Mouse (Mus musculus) forebrain, embryonic 15.5 days (tissue): ENCODE results near the gene Ssr1. TPM values are rescaled to one million over a fixed set of nuclear protein-coding genes. Genes with fewer than 3 reads are reported as not detected.

Source experiments
- ATAC-seq: fragments of 200-750 bp; cut with Nextera tagmentation; replicated peaks from 2 replicates; pipeline ENCODE4 v1.8.0; 2017; ENCODE audit warnings: mild to moderate bottlenecking, moderate TSS enrichment, moderate library complexity
- H3K27ac ChIP-seq: fragments of 300-500 bp; sonication (generic); replicated peaks from 2 replicates; pipeline ENCODE4 v1.5.1; 2015; ENCODE audit warnings: mild to moderate bottlenecking, inconsistent platforms
- H3K27me3 ChIP-seq: fragments of 300-500 bp; sonication (generic); 2 replicates; pipeline ENCODE4 v1.6.1; 2015; ENCODE audit warnings: inconsistent platforms
- H3K36me3 ChIP-seq: fragments of 300-500 bp; sonication (generic); 2 replicates; pipeline ENCODE4 v1.6.1; 2015; ENCODE audit warnings: mild to moderate bottlenecking, inconsistent platforms
- H3K4me1 ChIP-seq: fragments of 300-500 bp; sonication (generic); 2 replicates; pipeline ENCODE4 v1.6.1; 2015; ENCODE audit warnings: inconsistent platforms
- H3K4me2 ChIP-seq: fragments of 300-500 bp; sonication (generic); replicated peaks from 2 replicates; pipeline ENCODE4 v1.6.1; 2015; ENCODE audit warnings: mild to moderate bottlenecking, inconsistent platforms
- H3K4me3 ChIP-seq: fragments of 300-500 bp; sonication (generic); 2 replicates; pipeline ENCODE4 v1.5.1; 2015; ENCODE audit warnings: mild to moderate bottlenecking, inconsistent platforms
- H3K9ac ChIP-seq: fragments of 300-500 bp; sonication (generic); replicated peaks from 2 replicates; pipeline ENCODE4 v1.6.1; 2015; ENCODE audit warnings: mild to moderate bottlenecking, inconsistent platforms
- H3K9me3 ChIP-seq: fragments of 300-500 bp; sonication (generic); 2 replicates; pipeline ENCODE4 v1.6.1; 2016; ENCODE audit warnings: inconsistent platforms
- WGBS: fragments of 180-500 bp; shearing (Covaris S2); methylation state at CpG from one replicate; pipeline ENCODE4 v1.1.7; 2015; ENCODE audit warnings: mixed read lengths; 5-methylcytosine and 5-hydroxymethylcytosine counted together
- polyA plus RNA-seq: library from polyadenylated mRNA; unstranded; fragments of >200 nt; fragmentation: Nextera tagmentation; extraction: Ambion mirVana; gene quantifications from 2 replicates; pipeline ENCODE4 v1.2.1, GENCODE M21; 2015

Gene Ssr1
- polyA plus RNA-seq, 1 experiment from 2014 or later, result 72.0 TPM

DNA sequence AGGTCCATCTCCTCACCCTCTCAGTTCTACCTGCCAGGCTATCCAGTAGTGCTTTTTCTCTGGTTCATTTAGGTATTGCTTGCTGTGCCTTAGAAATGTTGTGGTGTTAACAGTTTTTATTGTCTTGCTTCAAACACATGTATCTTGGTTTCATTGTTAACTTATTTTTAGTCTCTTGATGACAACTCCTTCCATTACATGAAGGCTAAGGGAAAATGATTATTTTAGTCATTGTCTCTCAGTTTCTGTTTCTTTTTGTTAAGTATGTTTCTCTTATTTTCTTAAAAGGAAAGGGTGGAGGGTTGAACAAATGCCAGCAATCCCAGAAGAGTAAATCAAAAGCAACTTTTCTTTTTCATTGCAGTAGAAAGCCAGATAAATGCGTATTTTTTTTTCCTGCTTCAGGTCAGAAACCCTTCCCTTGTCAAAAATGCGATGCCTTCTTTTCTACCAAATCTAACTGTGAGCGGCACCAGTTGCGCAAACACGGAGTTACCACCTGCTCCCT, 52.8 kb downstream of the Ssr1 start:
- WGBS, result 71% methylated on average over 5 of the region's 5 CpGs

DNA sequence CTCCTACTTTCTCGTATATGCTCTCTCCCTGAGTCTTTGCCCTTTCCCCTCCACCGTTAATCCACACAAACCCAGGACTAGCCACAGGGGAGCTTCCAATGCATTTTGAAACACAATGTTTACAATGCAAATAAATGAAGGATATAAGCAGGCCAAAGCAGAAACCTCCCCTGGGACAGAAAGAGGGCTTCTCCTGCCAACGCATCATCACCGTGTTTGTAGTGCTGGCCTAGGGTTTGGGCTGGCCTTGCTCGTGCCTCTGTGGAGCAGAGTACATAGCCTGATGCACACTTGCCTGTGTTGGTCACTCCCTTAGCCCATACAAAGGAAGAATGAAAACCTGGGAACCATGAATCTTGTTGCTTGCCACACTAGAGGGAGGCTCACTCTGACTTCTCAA, 53.4 kb downstream of the Ssr1 start:
- WGBS, result 71% methylated on average over 5 of the region's 5 CpGs

More for the DNA sequence above, 52.8 kb downstream of the Ssr1 start:
- no peak overlapping the region for H3K27ac ChIP-seq
- no peaks in the 10 kb centered on the region for H3K4me1 ChIP-seq
- H3K9me3 ChIP-seq, result no peaks in the 10 kb centered on the region
- H3K9ac ChIP-seq, result no peak overlapping the region
- no peak overlapping the region for H3K4me3 ChIP-seq
- no peaks in the 10 kb centered on the region for H3K27me3 ChIP-seq
- no peaks in the 10 kb centered on the region for H3K36me3 ChIP-seq
- no peak for ATAC-seq
- no peak overlapping the region for H3K4me2 ChIP-seq

DNA sequence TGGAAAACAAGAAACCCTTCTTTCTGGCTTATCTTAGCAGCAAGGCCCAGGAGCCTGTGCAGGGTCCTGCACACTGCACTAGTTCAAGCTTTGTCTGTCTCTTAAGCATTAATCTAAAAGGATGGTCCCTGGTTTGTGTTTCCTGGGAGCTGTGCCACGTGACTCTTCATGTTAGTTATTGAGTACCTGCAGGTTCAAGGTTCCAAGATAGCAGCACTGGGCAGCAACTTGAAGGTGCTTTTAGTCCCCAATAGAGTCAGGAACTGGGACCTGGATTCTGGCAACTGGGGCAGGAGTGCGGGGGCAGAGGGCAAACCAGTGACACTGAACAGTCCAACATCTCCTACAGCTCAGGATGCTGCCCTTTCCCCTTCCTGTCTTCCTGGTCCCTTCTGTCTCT, 53.9 kb downstream of the Ssr1 start:
- no peak overlapping the region for H3K4me2 ChIP-seq
- H3K27ac ChIP-seq, result no peak overlapping the region
- 87% methylated on average over 2 of the region's 2 CpGs for WGBS
- H3K27me3 ChIP-seq, result no peaks in the 10 kb centered on the region
- H3K4me1 ChIP-seq, result no peaks in the 10 kb centered on the region
- H3K4me3 ChIP-seq, result no peak overlapping the region
- H3K9me3 ChIP-seq, result no peaks in the 10 kb centered on the region
- no peaks in the 10 kb centered on the region for H3K36me3 ChIP-seq
- H3K9ac ChIP-seq, result no peak overlapping the region
- no peak for ATAC-seq

More for the DNA sequence above, 53.4 kb downstream of the Ssr1 start:
- Histone ChIP-seq H3K27ac (no peak overlapping the region), H3K4me2 (no peak overlapping the region), H3K9me3 (no peaks in the 10 kb centered on the region), H3K36me3 (no peaks in the 10 kb centered on the region), H3K4me3 (no peak overlapping the region), H3K27me3 (no peaks in the 10 kb centered on the region), H3K9ac (no peak overlapping the region), H3K4me1 (no peaks in the 10 kb centered on the region)
- ATAC-seq, result no peak

DNA sequence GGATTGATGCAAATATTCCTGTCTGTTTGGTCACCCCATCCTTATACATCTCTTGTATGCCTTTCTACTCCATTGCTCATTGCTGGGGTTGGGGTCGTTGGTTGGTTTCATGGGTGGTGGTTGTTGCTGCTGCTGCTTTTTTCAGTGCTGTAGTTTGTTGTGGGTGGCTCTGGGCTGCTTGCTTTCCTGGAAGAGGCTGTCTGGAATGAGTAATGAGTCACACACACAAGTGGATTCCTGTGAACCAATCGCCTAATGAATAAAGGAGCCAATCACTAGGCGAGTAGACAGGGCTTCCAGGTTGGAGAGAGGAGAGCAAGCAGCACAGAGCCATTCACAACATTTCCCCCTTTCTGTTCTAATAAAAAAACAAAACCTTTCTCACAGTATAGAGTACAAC, 57.7 kb downstream of the Ssr1 start:
- no peak overlapping the region for H3K9ac ChIP-seq
- H3K27ac ChIP-seq, result no peak overlapping the region
- no peak overlapping the region for H3K4me3 ChIP-seq
- ATAC-seq, result no peak
- 76% methylated on average over 3 of the region's 3 CpGs for WGBS
- H3K9me3 ChIP-seq, result no peaks in the 10 kb centered on the region
- no peak overlapping the region for H3K4me2 ChIP-seq
- H3K27me3 ChIP-seq, result no peaks in the 10 kb centered on the region
- H3K36me3 ChIP-seq, result no peaks in the 10 kb centered on the region
- no peaks in the 10 kb centered on the region for H3K4me1 ChIP-seq

DNA sequence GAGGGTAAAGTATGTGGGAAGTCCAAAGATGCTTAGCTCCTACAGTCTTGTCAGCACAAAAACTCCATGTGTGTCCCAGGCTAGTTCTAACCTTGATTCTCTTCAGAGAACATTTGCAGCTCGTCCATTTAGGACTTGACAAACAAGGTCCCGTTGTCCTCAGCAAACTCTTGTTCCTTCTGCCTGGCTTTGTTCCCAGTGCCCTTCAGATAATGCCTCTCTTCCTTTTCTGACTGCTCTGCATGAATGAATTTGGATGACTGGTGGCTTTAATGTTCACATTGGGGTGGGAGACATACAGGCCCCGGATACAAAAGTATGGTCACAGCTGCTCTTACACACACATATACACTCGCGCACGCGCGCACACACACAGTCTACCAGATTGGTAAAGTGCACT, 59.1 kb downstream of the Ssr1 start:
- whole genome bisulfite sequencing, result 74% methylated on average over 8 of the region's 8 CpGs
- H3K27me3 ChIP-seq, result no peaks in the 10 kb centered on the region
- H3K4me1 ChIP-seq, result no peaks in the 10 kb centered on the region
- H3K9me3 ChIP-seq, result no peaks in the 10 kb centered on the region
- no peak overlapping the region for H3K9ac ChIP-seq
- H3K4me2 ChIP-seq, result no peak overlapping the region
- no peak for ATAC-seq
- no peak overlapping the region for H3K27ac ChIP-seq
- no peak overlapping the region for H3K4me3 ChIP-seq
- H3K36me3 ChIP-seq, result no peaks in the 10 kb centered on the region

DNA sequence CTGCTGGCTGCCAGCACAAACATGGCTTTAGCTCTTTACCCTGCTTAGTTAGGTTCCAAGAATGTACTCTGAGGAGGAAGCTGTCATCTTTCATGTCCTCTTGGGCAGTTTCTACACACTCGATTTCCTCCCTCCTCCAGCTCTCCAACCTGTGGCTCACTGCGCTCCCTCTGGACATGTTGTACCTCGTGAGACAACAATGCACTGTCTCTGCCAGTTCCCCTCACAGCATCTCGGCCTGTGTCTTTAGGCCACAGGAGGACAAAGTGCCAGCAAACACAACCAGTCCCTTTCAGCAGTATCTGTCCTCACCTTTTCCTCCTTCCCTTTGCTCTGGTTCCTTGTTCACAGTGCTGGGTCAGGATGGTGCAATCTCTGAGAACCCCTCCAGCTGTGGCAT, 59.9 kb downstream of the Ssr1 start:
- H3K4me3 ChIP-seq, result no peak overlapping the region
- H3K4me2 ChIP-seq, result no peak overlapping the region
- no peaks in the 10 kb centered on the region for H3K4me1 ChIP-seq
- no peaks in the 10 kb centered on the region for H3K36me3 ChIP-seq
- no peak overlapping the region for H3K27ac ChIP-seq
- no peak for ATAC-seq
- no peak overlapping the region for H3K9ac ChIP-seq
- 84% methylated on average over 4 of the region's 4 CpGs for WGBS
- no peaks in the 10 kb centered on the region for H3K9me3 ChIP-seq
- no peaks in the 10 kb centered on the region for H3K27me3 ChIP-seq

DNA sequence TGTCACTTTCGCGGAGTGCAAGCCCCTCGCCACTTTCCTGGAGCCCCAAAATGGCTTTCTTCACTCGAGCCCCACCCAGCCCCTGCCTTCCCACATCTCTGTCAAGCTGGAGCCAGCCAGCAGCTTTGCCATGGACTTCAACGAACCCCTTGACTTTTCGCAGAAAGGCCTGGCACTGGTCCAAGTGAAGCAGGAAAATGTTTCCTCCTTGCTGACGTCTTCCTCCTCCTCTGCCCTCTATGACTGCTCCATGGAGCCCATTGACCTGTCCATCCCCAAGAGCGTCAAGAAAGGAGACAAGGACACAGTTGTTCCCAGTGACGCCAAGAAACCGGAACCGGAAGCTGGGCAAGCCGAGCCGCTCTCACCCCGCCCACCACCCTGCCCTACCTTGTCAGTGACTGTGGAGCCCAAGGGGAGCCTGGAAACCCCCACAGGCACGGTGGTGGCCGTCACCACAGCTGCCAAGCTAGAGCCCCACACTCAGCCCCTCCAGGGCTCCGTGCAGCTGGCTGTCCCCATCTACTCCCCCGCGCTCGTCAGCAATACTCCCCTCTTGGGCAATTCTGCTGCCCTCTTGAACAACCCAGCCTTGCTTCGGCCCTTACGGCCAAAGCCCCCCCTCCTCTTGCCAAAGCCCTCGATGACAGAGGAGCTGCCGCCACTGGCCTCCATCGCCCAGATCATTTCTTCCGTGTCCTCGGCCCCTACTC, 62.7 kb downstream of the Ssr1 start:
- no peaks in the 10 kb centered on the region for H3K36me3 ChIP-seq
- H3K4me1 ChIP-seq, result no peaks in the 10 kb centered on the region
- H3K9ac ChIP-seq, result no peak overlapping the region
- no peak overlapping the region for H3K4me2 ChIP-seq
- ATAC-seq, result no peak
- H3K4me3 ChIP-seq, result no peak overlapping the region
- H3K27ac ChIP-seq, result no peak overlapping the region
- 74% methylated on average over 27 of the region's 27 CpGs for whole genome bisulfite sequencing
- no peaks in the 10 kb centered on the region for H3K9me3 ChIP-seq
- no peaks in the 10 kb centered on the region for H3K27me3 ChIP-seq

DNA sequence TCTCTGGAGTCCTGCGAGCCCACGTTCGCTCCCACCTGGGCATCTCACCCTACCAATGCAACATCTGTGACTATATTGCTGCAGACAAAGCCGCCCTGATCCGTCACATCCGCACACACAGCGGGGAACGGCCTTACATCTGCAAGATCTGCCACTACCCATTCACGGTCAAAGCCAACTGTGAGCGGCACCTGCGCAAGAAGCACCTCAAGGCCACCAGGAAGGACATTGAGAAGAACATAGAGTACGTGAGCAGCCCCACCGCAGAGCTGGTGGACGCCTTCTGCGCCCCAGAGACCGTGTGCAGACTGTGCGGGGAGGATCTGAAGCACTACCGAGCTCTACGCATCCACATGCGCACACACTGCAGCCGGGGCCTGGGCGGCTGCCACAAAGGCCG, 63.4 kb downstream of the Ssr1 start:
- WGBS, result 91% methylated on average over 23 of the region's 23 CpGs

DNA sequence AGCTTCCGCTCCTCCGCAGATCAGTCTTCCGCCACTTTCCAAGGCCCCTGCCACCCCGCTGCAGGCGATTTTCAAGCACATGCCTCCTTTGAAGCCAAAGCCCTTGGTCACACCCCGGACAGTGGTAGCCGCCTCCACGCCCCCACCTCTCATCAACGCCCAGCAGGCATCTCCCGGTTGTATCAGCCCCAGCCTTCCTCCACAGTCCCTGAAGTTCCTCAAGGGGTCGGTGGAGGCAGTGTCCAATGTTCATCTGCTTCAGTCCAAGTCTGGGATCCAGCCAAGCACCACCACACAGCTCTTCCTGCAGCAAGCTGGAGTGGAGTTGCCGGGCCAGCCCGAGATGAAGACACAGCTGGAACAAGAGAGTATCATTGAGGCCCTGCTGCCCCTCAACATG, 63.9 kb downstream of the Ssr1 start:
- Histone ChIP-seq H3K36me3 (no peaks in the 10 kb centered on the region), H3K4me2 (no peak overlapping the region), H3K27me3 (no peaks in the 10 kb centered on the region), H3K4me3 (no peak overlapping the region), H3K9me3 (no peaks in the 10 kb centered on the region), H3K9ac (no peak overlapping the region), H3K4me1 (no peaks in the 10 kb centered on the region), H3K27ac (no peak overlapping the region)
- WGBS, result 89% methylated on average over 13 of the region's 13 CpGs
- ATAC-seq, result no peak

More for the DNA sequence above, 63.4 kb downstream of the Ssr1 start:
- Histone ChIP-seq H3K4me2 (no peak overlapping the region), H3K27ac (no peak overlapping the region), H3K4me1 (no peaks in the 10 kb centered on the region), H3K4me3 (no peak overlapping the region), H3K9ac (no peak overlapping the region), H3K36me3 (no peaks in the 10 kb centered on the region), H3K27me3 (no peaks in the 10 kb centered on the region), H3K9me3 (no peaks in the 10 kb centered on the region)
- ATAC-seq, result no peak

DNA sequence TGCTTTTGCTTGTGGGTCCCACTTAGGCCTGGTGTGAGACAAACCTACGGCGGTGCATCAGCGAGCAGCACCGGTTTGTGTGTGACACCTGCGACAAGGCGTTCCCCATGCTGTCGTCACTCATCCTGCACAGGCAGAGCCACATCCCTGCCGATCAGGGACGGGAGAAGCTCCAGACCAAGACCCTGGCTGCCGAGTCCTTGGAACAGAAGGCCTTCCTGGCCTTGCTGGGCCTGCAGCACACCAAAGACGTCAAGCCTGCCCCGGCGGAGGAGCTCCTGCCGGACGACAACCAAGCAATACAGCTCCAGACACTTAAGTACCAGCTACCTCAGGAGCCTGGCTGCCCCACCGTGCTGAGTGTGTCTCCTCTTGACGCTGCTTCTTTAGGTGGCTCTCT, 64.5 kb downstream of the Ssr1 start:
- H3K27me3 ChIP-seq, result no peaks in the 10 kb centered on the region
- H3K4me2 ChIP-seq, result no peak overlapping the region
- no peak overlapping the region for H3K4me3 ChIP-seq
- H3K27ac ChIP-seq, result no peak overlapping the region
- H3K9me3 ChIP-seq, result no peaks in the 10 kb centered on the region
- 94% methylated on average over 17 of the region's 17 CpGs for WGBS
- no peaks in the 10 kb centered on the region for H3K4me1 ChIP-seq
- H3K9ac ChIP-seq, result no peak overlapping the region
- no peak for ATAC-seq
- no peaks in the 10 kb centered on the region for H3K36me3 ChIP-seq

DNA sequence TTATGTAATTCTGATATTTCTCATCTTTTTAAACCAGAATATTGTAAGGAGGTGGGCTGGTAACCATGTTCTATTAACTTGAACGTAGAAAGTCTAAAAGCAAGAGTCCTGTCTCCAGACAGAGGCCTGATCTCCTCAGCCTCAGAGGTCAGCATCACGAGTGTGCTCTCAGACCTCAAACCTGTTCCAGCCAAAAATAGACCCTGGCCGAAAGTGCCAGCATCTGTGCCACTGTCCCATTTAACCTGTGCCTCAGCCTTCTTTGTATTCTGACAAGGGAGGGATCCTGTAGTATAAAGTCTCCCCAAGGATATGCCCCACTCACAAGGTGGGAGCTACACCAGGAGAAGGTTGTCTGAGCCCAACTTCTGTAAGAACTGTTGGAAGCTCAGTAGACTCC, 67.6 kb downstream of the Ssr1 start:
- Histone ChIP-seq H3K4me3 (no peak overlapping the region), H3K9ac (no peak overlapping the region), H3K27ac (no peak overlapping the region), H3K36me3 (no peaks in the 10 kb centered on the region), H3K9me3 (no peaks in the 10 kb centered on the region), H3K4me1 (peaks cover 4% of the 10 kb centered on the region; the same call in 1 of the 2 replicates), H3K27me3 (no peaks in the 10 kb centered on the region), H3K4me2 (no peak overlapping the region)
- WGBS, result 91% methylated on average over 3 of the region's 3 CpGs
- no peak for ATAC-seq

DNA sequence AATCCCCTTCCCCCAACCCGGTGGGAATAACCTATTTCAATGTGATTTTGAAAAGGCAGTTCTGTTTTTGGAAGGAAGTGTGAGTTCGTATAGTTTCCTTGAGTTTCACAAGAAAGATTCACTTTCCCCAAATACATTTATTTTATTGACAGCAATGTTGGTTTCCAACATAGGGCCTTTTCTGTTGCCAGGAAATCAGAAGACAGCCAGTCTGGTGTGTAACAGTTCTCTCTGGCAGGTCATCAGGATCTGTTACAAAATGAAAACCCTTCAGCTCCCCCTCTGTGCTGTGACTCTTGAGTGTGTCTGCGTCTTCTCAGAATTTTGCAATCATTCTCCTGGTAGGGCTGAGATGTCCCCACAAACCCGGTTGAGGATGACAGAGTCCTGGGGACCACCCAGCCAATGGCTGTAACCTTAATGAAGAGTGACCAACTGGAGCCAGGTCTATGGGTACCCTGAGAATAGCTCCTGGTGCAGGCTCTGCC, 69.5 kb downstream of the Ssr1 start:
- WGBS, result 81% methylated on average over 4 of the region's 4 CpGs
- Histone ChIP-seq H3K4me2 (no peak overlapping the region), H3K4me3 (no peak overlapping the region), H3K27ac (no peak overlapping the region), H3K27me3 (no peaks in the 10 kb centered on the region), H3K36me3 (no peaks in the 10 kb centered on the region), H3K4me1 (peaks cover 4% of the 10 kb centered on the region; the same call in 1 of the 2 replicates), H3K9me3 (no peaks in the 10 kb centered on the region), H3K9ac (no peak overlapping the region)
- ATAC-seq, result no peak
